Mouse (Mus musculus): Measurements from ENCODE around the gene Capzb. TPM values are rescaled to one million over a fixed set of nuclear protein-coding genes. Genes with fewer than 3 reads are reported as not detected.

The Capzb gene
- 409 and 415 TPM in 2 replicates for total RNA-seq (2015)
- total RNA-seq (2017): 139 and 157 TPM in 2 replicates

- peak; percentile 81 for ATAC-seq (replicated peaks; ENCODE audit: poor library complexity)
Observed at GRCm38 (mm10) chr4:139192499-139193175, at the start of gene Capzb. Gene Capzb, plus strand, starts transcription at chr4:139192899.

- ATAC-seq (replicated peaks; ENCODE audit: poor library complexity): no peak
Observed at GRCm38 (mm10) chr4:139142985-139143384, 49.7 kb upstream of the Capzb start.

- ATAC-seq (replicated peaks; ENCODE audit: poor library complexity): no peak
Observed at GRCm38 (mm10) chr4:139144577-139144976, 48.1 kb upstream of the Capzb start.

- peak; percentile 68 for ATAC-seq (replicated peaks; ENCODE audit: poor library complexity)
Observed at GRCm38 (mm10) chr4:139145156-139145555, 47.5 kb upstream of the Capzb start.

- ATAC-seq (replicated peaks; ENCODE audit: poor library complexity): no peak
Observed at GRCm38 (mm10) chr4:139146760-139147159, 45.9 kb upstream of the Capzb start.

GRCm38 (mm10) chr4:139151370-139151769 is 41.3 kb upstream of the Capzb start:
- no peak for ATAC-seq (replicated peaks; ENCODE audit: poor library complexity)

GRCm38 (mm10) chr4:139154576-139155307 is 38.0 kb upstream of the Capzb start:
- no peak for ATAC-seq (replicated peaks; ENCODE audit: poor library complexity)

GRCm38 (mm10) chr4:139156538-139156937 is 36.2 kb upstream of the Capzb start:
- no peak for ATAC-seq (replicated peaks; ENCODE audit: poor library complexity)

- ATAC-seq (replicated peaks; ENCODE audit: poor library complexity): no peak
Observed at GRCm38 (mm10) chr4:139158350-139158749, 34.3 kb upstream of the Capzb start.

GRCm38 (mm10) chr4:139161076-139161475 is 31.6 kb upstream of the Capzb start:
- ATAC-seq (replicated peaks; ENCODE audit: poor library complexity): peak; percentile 39; the same call in 1 of the 2 replicates

- ATAC-seq (replicated peaks; ENCODE audit: poor library complexity): no peak
Observed at GRCm38 (mm10) chr4:139164082-139164481, 28.6 kb upstream of the Capzb start.

- ATAC-seq (replicated peaks; ENCODE audit: poor library complexity): no peak
Observed at GRCm38 (mm10) chr4:139165259-139165658, 27.4 kb upstream of the Capzb start.

- ATAC-seq (replicated peaks; ENCODE audit: poor library complexity): no peak
Observed at GRCm38 (mm10) chr4:139166244-139166643, 26.5 kb upstream of the Capzb start.

- no peak for ATAC-seq (replicated peaks; ENCODE audit: poor library complexity)
Observed at GRCm38 (mm10) chr4:139167107-139167506, 25.6 kb upstream of the Capzb start.

- ATAC-seq (replicated peaks; ENCODE audit: poor library complexity): peak; percentile 98
Observed at GRCm38 (mm10) chr4:139168985-139169747, 23.5 kb upstream of the Capzb start.

GRCm38 (mm10) chr4:139169748-139170279 is 22.9 kb upstream of the Capzb start:
- no peak for ATAC-seq (replicated peaks; ENCODE audit: poor library complexity)

GRCm38 (mm10) chr4:139175061-139175971 is 17.4 kb upstream of the Capzb start:
- no peak for ATAC-seq (replicated peaks; ENCODE audit: poor library complexity)

GRCm38 (mm10) chr4:139176023-139176422 is 16.7 kb upstream of the Capzb start:
- no peak for ATAC-seq (replicated peaks; ENCODE audit: poor library complexity)

- ATAC-seq (replicated peaks; ENCODE audit: poor library complexity): no peak
Observed at GRCm38 (mm10) chr4:139177921-139178320, 14.8 kb upstream of the Capzb start.

- no peak for ATAC-seq (replicated peaks; ENCODE audit: poor library complexity)
Observed at GRCm38 (mm10) chr4:139178377-139178776, 14.3 kb upstream of the Capzb start.

All from megakaryocyte progenitor cell, adult 5-6 weeks (primary cell).